Mouse (Mus musculus) kidney, adult 2 months (tissue): ENCODE data around the gene Sphk2.

ENCODE experiments used
- CTCF ChIP-seq: fragments of 200-500 bp; conservative IDR thresholded peaks from 2 replicates; pipeline ENCODE4 v1.5.1; 2011; ENCODE audit warnings: low read depth, mild to moderate bottlenecking, control low read depth, low read length, moderate library complexity, mixed read lengths; ENCODE audit not compliant: insufficient read depth, insufficient read length
- POLR2A ChIP-seq: fragments of 200-500 bp; IDR thresholded peaks from one replicate; pipeline ENCODE4 v1.6.1; 2011; ENCODE audit warnings: low read depth, low read length, control low read depth

GRCm38 (mm10) chr7:45710477-45711191 is 7.2 kb downstream of the Sphk2 start:
- TF ChIP-seq CTCF, result no peak
- TF ChIP-seq POLR2A, result peak; percentile 90
